Mouse (Mus musculus): ENCODE results near the gene Tspyl4.

GRCm38 (mm10) chr10:34271681-34272080 lies 25.6 kb upstream of the Tspyl4 start:
- no peak for TF ChIP-seq CTCF (IDR thresholded peaks at IDR 0.05; ENCODE audit: borderline replicate concordance, extremely low read depth, insufficient read depth, insufficient read length)
- TF ChIP-seq POLR2A (IDR thresholded peaks at IDR 0.05; ENCODE audit: borderline replicate concordance, extremely low read depth, insufficient read depth, insufficient read length, poor library complexity, severe bottlenecking) = no peak

Data from brain, embryonic 14.5 days (tissue).